19 mouse cellular contexts compared by ENCODE assay signal in genomic region chr5:24651356-24651755, GRCm38 (mm10). TPM values are rescaled to one million over a fixed set of nuclear protein-coding genes. Genes with fewer than 3 reads are reported as not detected.
A peak's percentile ranks its signal among the peaks of the same experiment; 100 is the strongest.
DNase-seq lines count a peak whose midpoint lies in the region; ATAC-seq and TF ChIP-seq lines count a peak whose summit lies in the region.
"Had no signal": no experiment of that assay in that cellular context is flagged by ENCODE, and none has a peak within 500 bp of the region (broad histone marks: within the 10 kb centered on the region; RNA-seq: fewer than 3 reads in every experiment).

No protein-coding gene starts in this region.

- H3K4me3 ChIP-seq in forebrain, embryonic 16.5 days (replicated peaks; ENCODE audit: low read length) = no peak overlapping the region
- no peak overlapping the region for H3K4me3 ChIP-seq in forebrain, embryonic 14.5 days (ENCODE audit: low read depth, low read length)
- no peak overlapping the region for H3K4me3 ChIP-seq in hindbrain, embryonic 13.5 days
- no peak overlapping the region for H3K4me3 ChIP-seq in hindbrain, embryonic 11.5 days (ENCODE audit: low read depth, low read length)
- 0 out of 2 replicates have a peak overlapping the region, but pooled peaks have one; percentile 26 for H3K4me3 ChIP-seq in E14TG2a.4 (replicated peaks; ENCODE audit: low read length)
- H3K4me3 ChIP-seq: embryonic facial prominence, embryonic 13.5 days; erythroblast, embryonic 14.5 days; forebrain, embryonic 13.5 days; limb, embryonic 10.5 days; limb, embryonic 15.5 days; liver, embryonic 13.5 days; megakaryocyte, embryonic 14.5 days; midbrain, embryonic 12.5 days; myocyte; stomach, embryonic 15.5 days had no signal

- no peak overlapping the region for H3K4me2 ChIP-seq in forebrain, embryonic 16.5 days (ENCODE audit: low read length)
- H3K4me2 ChIP-seq in forebrain, embryonic 14.5 days (ENCODE audit: low read length) = no peak overlapping the region
- H3K4me2 ChIP-seq in hindbrain, embryonic 13.5 days = no peak overlapping the region
- H3K4me2 ChIP-seq in hindbrain, embryonic 11.5 days (replicated peaks; ENCODE audit: low read depth, low read length) = no peak overlapping the region
- H3K4me2 ChIP-seq: embryonic facial prominence, embryonic 13.5 days; forebrain, embryonic 13.5 days; heart, embryonic 11.5 days; limb, embryonic 15.5 days; liver, embryonic 13.5 days; midbrain, embryonic 12.5 days; stomach, embryonic 15.5 days had no signal

- TF ChIP-seq CTCF in E14TG2a.4 (conservative IDR thresholded peaks at IDR 0.05; ENCODE audit: low read length) = no peak

- no peak overlapping the region for H3K27ac ChIP-seq in forebrain, embryonic 16.5 days (ENCODE audit: low read length)
- H3K27ac ChIP-seq in forebrain, embryonic 14.5 days (ENCODE audit: low read depth, low read length) = no peak overlapping the region
- H3K27ac ChIP-seq in hindbrain, embryonic 13.5 days = no peak overlapping the region
- H3K27ac ChIP-seq in hindbrain, embryonic 11.5 days (ENCODE audit: low read depth, low read length) = no peak overlapping the region
- H3K27ac ChIP-seq: embryonic facial prominence, embryonic 13.5 days; forebrain, embryonic 13.5 days; limb, embryonic 10.5 days; limb, embryonic 15.5 days; liver, embryonic 13.5 days; midbrain, embryonic 12.5 days; stomach, embryonic 15.5 days had no signal

- 83% methylated on average over 6 of the region's 6 CpGs for WGBS in forebrain, embryonic 16.5 days
- WGBS in forebrain, embryonic 14.5 days = 84% methylated on average over 6 of the region's 6 CpGs
- 88% methylated on average over 6 of the region's 6 CpGs for WGBS in hindbrain, embryonic 13.5 days
- 89% methylated on average over 6 of the region's 6 CpGs for WGBS in hindbrain, embryonic 11.5 days

- no peaks in the 10 kb centered on the region for H3K27me3 ChIP-seq in forebrain, embryonic 16.5 days (replicated peaks; ENCODE audit: control insufficient read depth, insufficient read depth, low read length)
- no peaks in the 10 kb centered on the region for H3K27me3 ChIP-seq in forebrain, embryonic 14.5 days (replicated peaks; ENCODE audit: control insufficient read depth, insufficient read depth, low read length)
- H3K27me3 ChIP-seq in hindbrain, embryonic 13.5 days = peaks cover 14% of the 10 kb centered on the region
- H3K27me3 ChIP-seq in hindbrain, embryonic 11.5 days (ENCODE audit: control insufficient read depth, insufficient read depth, low read length) = no peaks in the 10 kb centered on the region
- H3K27me3 ChIP-seq in E14TG2a.4 (ENCODE audit: insufficient read depth, low read length) = no peaks in the 10 kb centered on the region
- H3K27me3 ChIP-seq: embryonic facial prominence, embryonic 13.5 days; forebrain, embryonic 13.5 days; limb, embryonic 15.5 days; stomach, embryonic 15.5 days had no signal

- no peak for ATAC-seq in forebrain, embryonic 16.5 days
- no peak for ATAC-seq in forebrain, embryonic 14.5 days
- no peak for ATAC-seq in hindbrain, embryonic 13.5 days (ENCODE audit: low FRiP score)
- no peak for ATAC-seq in hindbrain, embryonic 11.5 days (ENCODE audit: low FRiP score)
- ATAC-seq: intestine, postnatal 0 days had no signal

- no peaks in the 10 kb centered on the region for H3K36me3 ChIP-seq in forebrain, embryonic 16.5 days (ENCODE audit: control insufficient read depth, insufficient read depth)
- no peaks in the 10 kb centered on the region for H3K36me3 ChIP-seq in forebrain, embryonic 14.5 days (ENCODE audit: control insufficient read depth, insufficient read depth, low read length)
- no peaks in the 10 kb centered on the region for H3K36me3 ChIP-seq in hindbrain, embryonic 13.5 days
- no peaks in the 10 kb centered on the region for H3K36me3 ChIP-seq in hindbrain, embryonic 11.5 days (ENCODE audit: control insufficient read depth, insufficient read depth, low read length)
- H3K36me3 ChIP-seq in E14TG2a.4 (ENCODE audit: insufficient read depth, low read length) = no peaks in the 10 kb centered on the region
- H3K36me3 ChIP-seq: embryonic facial prominence, embryonic 13.5 days; limb, embryonic 10.5 days; limb, embryonic 15.5 days; liver, embryonic 13.5 days; midbrain, embryonic 12.5 days; stomach, embryonic 15.5 days had no signal

- no peak for DNase-seq in forebrain, embryonic 14.5 days (ENCODE audit: low spot score)
- DNase-seq in hindbrain, embryonic 11.5 days (ENCODE audit: low spot score) = no peak
- peak; percentile 27 for DNase-seq in R1 (ENCODE audit: low read depth, low spot score)
- DNase-seq in right cerebral cortex, postnatal 4 days = no peak

- H3K9me3 ChIP-seq in forebrain, embryonic 16.5 days (ENCODE audit: control insufficient read depth, low read length) = no peaks in the 10 kb centered on the region
- H3K9me3 ChIP-seq in forebrain, embryonic 14.5 days (replicated peaks; ENCODE audit: control insufficient read depth, low read length) = no peaks in the 10 kb centered on the region
- H3K9me3 ChIP-seq in hindbrain, embryonic 13.5 days = no peaks in the 10 kb centered on the region
- H3K9me3 ChIP-seq in hindbrain, embryonic 11.5 days (ENCODE audit: control insufficient read depth, low read length) = no peaks in the 10 kb centered on the region
- no peaks in the 10 kb centered on the region for H3K9me3 ChIP-seq in E14TG2a.4 (ENCODE audit: low read length)
- H3K9me3 ChIP-seq: embryonic facial prominence, embryonic 13.5 days; forebrain, embryonic 13.5 days; limb, embryonic 10.5 days; limb, embryonic 15.5 days; liver, embryonic 13.5 days; midbrain, embryonic 12.5 days; stomach, embryonic 15.5 days had no signal

- H3K9ac ChIP-seq in forebrain, embryonic 16.5 days (replicated peaks; ENCODE audit: low read depth, low read length) = 0 out of 2 replicates have a peak overlapping the region, but pooled peaks have one; percentile 14
- H3K9ac ChIP-seq in forebrain, embryonic 14.5 days (ENCODE audit: low read length) = no peak overlapping the region; the same call in 1 of the 2 replicates
- H3K9ac ChIP-seq in hindbrain, embryonic 13.5 days = peak overlapping the region; percentile 29; the same call in 1 of the 2 replicates
- no peak overlapping the region for H3K9ac ChIP-seq in hindbrain, embryonic 11.5 days (ENCODE audit: low read depth, low read length)
- H3K9ac ChIP-seq: embryonic facial prominence, embryonic 13.5 days; forebrain, embryonic 13.5 days; limb, embryonic 15.5 days; liver, embryonic 13.5 days; midbrain, embryonic 12.5 days; stomach, embryonic 15.5 days had no signal

- peaks cover 14% of the 10 kb centered on the region for H3K4me1 ChIP-seq in forebrain, embryonic 16.5 days (replicated peaks; ENCODE audit: control insufficient read depth, insufficient read depth, low read length)
- no peaks in the 10 kb centered on the region for H3K4me1 ChIP-seq in forebrain, embryonic 14.5 days (ENCODE audit: control insufficient read depth, insufficient read depth, low read length)
- H3K4me1 ChIP-seq in hindbrain, embryonic 13.5 days (replicated peaks) = no peaks in the 10 kb centered on the region
- H3K4me1 ChIP-seq in hindbrain, embryonic 11.5 days (replicated peaks; ENCODE audit: control insufficient read depth, insufficient read depth, low read length) = no peaks in the 10 kb centered on the region
- peaks cover 68% of the 10 kb centered on the region for H3K4me1 ChIP-seq in E14TG2a.4 (replicated peaks; ENCODE audit: low read depth, low read length)
- H3K4me1 ChIP-seq: embryonic facial prominence, embryonic 13.5 days; limb, embryonic 10.5 days; limb, embryonic 15.5 days; stomach, embryonic 15.5 days had no signal

RNA-seq across cellular contexts. Expression of gene Smarcd3, which starts 27.1 kb away (rescaled TPM):
- 156 and 181 TPM in 2 replicates for polyA plus RNA-seq in forebrain, embryonic 16.5 days (2015; fragmentation: Nextera tagmentation; extraction: Ambion mirVana)
- 170 and 177 TPM in 2 replicates for polyA plus RNA-seq in forebrain, embryonic 14.5 days (2014; fragmentation: Nextera tagmentation; extraction: Ambion mirVana)
- 86.2 and 87.6 TPM in 2 replicates for polyA plus RNA-seq in hindbrain, embryonic 13.5 days (2015; fragmentation: Nextera tagmentation; extraction: Ambion mirVana)
- 42.3 and 45.9 TPM in 2 replicates for polyA plus RNA-seq in hindbrain, embryonic 11.5 days (2014; fragmentation: Nextera tagmentation; extraction: Ambion mirVana)
- polyA plus RNA-seq: erythroblast, embryonic 14.5 days had no signal

RNA-seq across cellular contexts. Expression of gene Nub1, which starts 34.0 kb away (rescaled TPM):
- polyA plus RNA-seq in forebrain, embryonic 16.5 days (2015; fragmentation: Nextera tagmentation; extraction: Ambion mirVana) = 70.0 and 71.2 TPM in 2 replicates
- 59.8 and 65.3 TPM in 2 replicates for polyA plus RNA-seq in forebrain, embryonic 14.5 days (2014; fragmentation: Nextera tagmentation; extraction: Ambion mirVana)
- polyA plus RNA-seq in hindbrain, embryonic 13.5 days (2015; fragmentation: Nextera tagmentation; extraction: Ambion mirVana) = 45.5 and 45.6 TPM in 2 replicates
- polyA plus RNA-seq in hindbrain, embryonic 11.5 days (2014; fragmentation: Nextera tagmentation; extraction: Ambion mirVana) = 36.0 and 37.3 TPM in 2 replicates

Comparison
In these comparisons a context has a peak if more than half of its experiments do, and no peak if none do; other contexts are left out.
1. H3K9ac ChIP-seq: peak in forebrain, embryonic 16.5 days (single experiment) and hindbrain, embryonic 13.5 days (single experiment); none in forebrain, embryonic 14.5 days (single experiment) and hindbrain, embryonic 11.5 days (single experiment).